Mouse (Mus musculus) cerebellum, adult 2 months (tissue): Measurements from ENCODE around the gene Cbx7. TPM values are rescaled to one million over a fixed set of nuclear protein-coding genes. Genes with fewer than 3 reads are reported as not detected.
A peak's percentile ranks its signal among the peaks of the same experiment; 100 is the strongest.
"Not testable (repeated sequence)": the region's sequence is repeated elsewhere in the genome, so short reads cannot be mapped to it uniquely, and the experiment has no call there.

ENCODE experiments used
- DNase-seq, 2 experiments: peaks; one replicate each; pipeline ENCODE4 v3.0.0; 2021
- H3K27ac ChIP-seq: fragments of 200-500 bp; 2 replicates; pipeline ENCODE4 v1.5.1; 2012; ENCODE audit warnings: low read length, control low read depth, inconsistent platforms; ENCODE audit not compliant: insufficient read depth
- H3K27me3 ChIP-seq: fragments of 200-500 bp; 2 replicates; pipeline ENCODE4 v1.6.1; 2012; ENCODE audit warnings: inconsistent platforms, mild to moderate bottlenecking, low read length, moderate library complexity; ENCODE audit not compliant: control insufficient read depth, insufficient read depth
- H3K4me1 ChIP-seq: fragments of 200-500 bp; 2 replicates; pipeline ENCODE4 v1.6.1; 2011; ENCODE audit warnings: low read length; ENCODE audit not compliant: control insufficient read depth, insufficient read depth
- H3K4me3 ChIP-seq: fragments of 200-500 bp; replicated peaks from 2 replicates; pipeline ENCODE3; 2011; ENCODE audit warnings: mild to moderate bottlenecking, low read depth, low read length, control low read depth; ENCODE audit not compliant: insufficient read depth
- CTCF ChIP-seq: fragments of 200-500 bp; IDR thresholded peaks from 2 replicates; pipeline ENCODE4 v1.5.1; 2011; ENCODE audit warnings: low read depth, mild to moderate bottlenecking, control low read depth, low read length, moderate library complexity, borderline replicate concordance; ENCODE audit not compliant: insufficient read depth
- POLR2A ChIP-seq: fragments of 200-500 bp; IDR thresholded peaks from 2 replicates; pipeline ENCODE4 v1.6.1; 2011; ENCODE audit warnings: low read length, control low read depth, borderline replicate concordance; ENCODE audit not compliant: insufficient read depth
- WGBS: fragments of 180-500 bp; shearing (Covaris S2); methylation state at CpG from one replicate; pipeline ENCODE4 v1.1.7; 2018; 5-methylcytosine and 5-hydroxymethylcytosine counted together
- polyA plus RNA-seq: library from polyadenylated mRNA; depleted of rRNA; stranded (reverse); fragments of >200 nt; gene quantifications from 2 replicates; pipeline ENCODE4 v1.2.3, GENCODE M21; 2012

Gene Cbx7
- polyA plus RNA-seq, 1 experiment = 89.6 TPM

GRCm38 (mm10) chr15:79940932-79941331 lies 30.0 kb downstream of the Cbx7 start:
- DNase-seq = no peak
- Histone ChIP-seq H3K27ac (no peak overlapping the region), H3K4me1 (no peaks in the 10 kb centered on the region), H3K27me3 (no peaks in the 10 kb centered on the region), H3K4me3 (no peak overlapping the region)
- TF ChIP-seq POLR2A = no peak
- TF ChIP-seq CTCF = peak; percentile 88
- 19% methylated on average over 8 of the region's 8 CpGs for WGBS

GRCm38 (mm10) chr15:79939913-79940312 lies 31.0 kb downstream of the Cbx7 start:
- H3K4me3 ChIP-seq = no peak overlapping the region
- H3K4me1 ChIP-seq = no peaks in the 10 kb centered on the region
- no peaks in the 10 kb centered on the region for H3K27me3 ChIP-seq
- H3K27ac ChIP-seq = no peak overlapping the region
- no peak for TF ChIP-seq CTCF
- TF ChIP-seq POLR2A = no peak
- DNase-seq = no peak
- WGBS = 85% methylated on average over 16 of the region's 16 CpGs

GRCm38 (mm10) chr15:79939501-79939900 lies 31.4 kb downstream of the Cbx7 start:
- 82% methylated on average over 6 of the region's 7 CpGs for WGBS

GRCm38 (mm10) chr15:79939020-79939419 lies 31.9 kb downstream of the Cbx7 start:
- DNase-seq = no peak
- Histone ChIP-seq H3K4me3 (no peak overlapping the region), H3K4me1 (no peaks in the 10 kb centered on the region), H3K27me3 (no peaks in the 10 kb centered on the region), H3K27ac (no peak overlapping the region)
- no peak for TF ChIP-seq CTCF
- no peak for TF ChIP-seq POLR2A
- WGBS = 90% methylated on average over 12 of the region's 12 CpGs

More at GRCm38 (mm10) chr15:79939501-79939900, 31.4 kb downstream of the Cbx7 start:
- H3K4me3 ChIP-seq, H3K27me3 ChIP-seq, DNase-seq, H3K27ac ChIP-seq, H3K4me1 ChIP-seq: not testable (repeated sequence)

GRCm38 (mm10) chr15:79936374-79936751 lies 34.6 kb downstream of the Cbx7 start:
- 77% methylated on average over 7 of the region's 7 CpGs for WGBS
- no peak for TF ChIP-seq POLR2A
- TF ChIP-seq CTCF = no peak

GRCm38 (mm10) chr15:79935654-79936373 lies 35.1 kb downstream of the Cbx7 start:
- WGBS = 55% methylated on average over 9 of the region's 9 CpGs
- Histone ChIP-seq H3K27me3 (no peaks in the 10 kb centered on the region), H3K4me1 (peaks cover 10% of the 10 kb centered on the region; the same call in 1 of the 2 replicates), H3K27ac (no peak overlapping the region), H3K4me3 (no peak overlapping the region)
- DNase-seq = no peak
- no peak for TF ChIP-seq CTCF
- no peak for TF ChIP-seq POLR2A

More at GRCm38 (mm10) chr15:79936374-79936751, 34.6 kb downstream of the Cbx7 start:
- Histone ChIP-seq H3K4me3 (no peak overlapping the region), H3K27me3 (no peaks in the 10 kb centered on the region), H3K27ac (no peak overlapping the region), H3K4me1 (peaks cover 5% of the 10 kb centered on the region; the same call in 1 of the 2 replicates)
- no peak for DNase-seq

GRCm38 (mm10) chr15:79934776-79935175 lies 36.1 kb downstream of the Cbx7 start:
- 65% methylated on average over 10 of the region's 10 CpGs for WGBS
- H3K27ac ChIP-seq = no peak overlapping the region
- TF ChIP-seq POLR2A (no peak), CTCF (no peak)
- H3K27me3 ChIP-seq = no peaks in the 10 kb centered on the region
- no peak for DNase-seq
- H3K4me3 ChIP-seq = no peak overlapping the region
- H3K4me1 ChIP-seq = peaks cover 13% of the 10 kb centered on the region; the same call in 1 of the 2 replicates
